Mouse (Mus musculus) Patski (cell line): Measurements from ENCODE around the gene Vwa3b. TPM values are rescaled to one million over a fixed set of nuclear protein-coding genes. Genes with fewer than 3 reads are reported as not detected.

ENCODE experiments used
- ATAC-seq: fragments of 100-300 bp; one replicate; pipeline ENCODE4 v1.8.0; 2021
- CTCF ChIA-PET: fragments of 350-600 bp; sonication (Branson Sonifier 250); formaldehyde crosslinking; loops from one replicate; lab custom pipeline; 2022; ENCODE audit warnings: inconsistent platforms; lab: Charles Lee
- POLR2A ChIA-PET: fragments of 350-600 bp; sonication (Branson Sonifier 250); formaldehyde crosslinking; loops from one replicate; lab custom pipeline; 2022; ENCODE audit warnings: antibody characterized with exemption, inconsistent platforms; lab: Charles Lee
- DNase-seq: peaks from one replicate; pipeline ENCODE4 v3.0.0-alpha.2; 2011; ENCODE audit warnings: low read depth, low spot score
- H3K27me3 ChIP-seq: fragments of 371-371 bp; one replicate; pipeline ENCODE4 v1.5.1; 2021
- CTCF ChIP-seq: fragments of 100-300 bp; IDR thresholded peaks from one replicate; pipeline ENCODE4 v1.5.1; 2021
- in situ Hi-C: fragments of 300-500 bp; cut with MboI; formaldehyde crosslinking; loops from 3 replicates; pipeline ENCODE4 v1.11.1; 2018; ENCODE audit warnings: low pct_unique_long_range_greater_than_20kb, mixed read lengths
- polyA plus RNA-seq: library from polyadenylated mRNA; unstranded; gene quantifications from one replicate; pipeline ENCODE4 v1.2.3, GENCODE M21; 2021

The Vwa3b gene
- polyA plus RNA-seq, 1 experiment from 2014 or later: not detected

DNA sequence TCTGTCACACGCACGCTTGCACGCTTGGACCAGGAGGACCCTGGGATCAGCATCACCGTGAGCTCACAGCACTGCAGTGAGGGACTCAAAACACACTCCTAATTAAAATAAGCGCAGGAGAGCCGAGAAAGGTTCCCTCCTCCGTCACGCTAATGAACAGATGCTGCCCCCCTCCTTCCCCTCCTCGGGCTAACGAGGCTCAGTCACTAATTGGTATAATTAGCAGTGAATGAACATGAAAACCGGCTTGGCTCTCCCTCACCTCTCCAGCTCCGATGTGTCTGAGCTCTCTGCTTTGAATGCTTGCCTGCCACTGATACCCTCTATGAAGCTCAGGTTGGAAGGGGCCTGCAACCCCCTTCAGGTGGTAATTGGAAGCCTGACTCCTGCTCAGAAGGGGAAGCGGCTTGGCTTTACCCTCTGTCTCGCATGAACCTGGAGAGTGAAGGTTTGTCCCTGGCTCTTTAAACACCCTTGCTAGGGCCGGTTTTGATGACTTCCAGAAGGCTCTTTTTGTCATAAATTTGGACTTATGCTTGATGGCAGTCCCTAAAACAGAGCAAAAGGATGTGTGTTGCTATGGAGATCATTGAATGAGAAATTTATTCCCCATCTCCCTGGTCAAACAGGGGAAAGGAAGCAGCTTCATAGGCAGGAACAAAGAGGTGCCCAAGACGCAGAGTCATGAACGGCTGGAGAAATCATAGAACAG is 71.1 kb downstream of the Vwa3b start:
- TF ChIP-seq CTCF: no peak
- ChIA-PET CTCF (no interaction called here), POLR2A (no interaction called here)
- in situ Hi-C loops: no loop called here
- ATAC-seq: no peak
- DNase-seq: no peak
- peaks cover 29% of the 10 kb centered on the region for H3K27me3 ChIP-seq

DNA sequence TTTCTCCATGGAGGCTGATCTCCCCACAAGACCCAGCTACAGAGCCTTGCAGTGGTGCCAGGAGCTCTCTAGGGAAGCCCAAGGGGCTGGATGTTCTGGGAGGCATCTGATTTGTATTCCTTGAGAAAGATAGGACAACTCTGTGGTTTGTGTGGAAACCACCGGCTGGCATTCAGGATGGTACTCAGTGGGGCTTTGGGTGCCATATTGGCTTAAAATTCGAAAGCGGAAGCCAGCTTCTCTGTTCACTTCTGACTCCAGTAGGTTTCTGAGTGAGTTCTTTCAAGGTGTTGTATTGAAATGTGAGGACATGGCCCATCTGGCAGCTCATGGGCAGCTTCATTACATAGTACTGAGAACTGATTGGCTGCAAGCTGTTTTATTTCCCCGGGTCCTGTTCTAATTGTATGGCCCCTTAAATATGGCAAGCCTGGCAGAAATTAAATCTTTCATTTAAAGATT is 71.7 kb downstream of the Vwa3b start:
- DNase-seq (no peak), ATAC-seq (no peak)
- POLR2A ChIA-PET: no interaction called here
- peaks cover 29% of the 10 kb centered on the region for H3K27me3 ChIP-seq
- in situ Hi-C loops: no loop called here
- CTCF ChIA-PET: no interaction called here
- TF ChIP-seq CTCF: no peak

DNA sequence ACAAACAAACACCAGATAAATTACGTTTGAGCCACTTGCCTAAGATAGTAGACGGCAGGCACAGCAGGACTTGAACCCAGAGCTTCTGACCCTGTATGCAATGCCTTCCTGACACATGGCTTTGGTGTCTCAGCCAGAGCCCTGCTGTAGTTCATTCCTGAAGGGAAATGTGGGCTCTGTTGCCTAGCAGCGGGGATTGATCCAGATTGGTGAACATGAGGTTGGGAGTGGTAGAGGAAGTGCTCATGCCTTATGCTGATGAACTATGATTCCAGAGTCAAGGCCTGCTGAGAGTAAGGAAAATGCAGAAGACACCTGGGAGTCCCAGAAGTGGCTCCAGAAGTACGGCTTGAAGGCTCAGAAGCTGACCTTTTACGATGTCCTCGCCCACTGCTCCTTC is 74.0 kb downstream of the Vwa3b start:
- DNase-seq (no peak), ATAC-seq (no peak)
- in situ Hi-C loops: no loop called here
- no peak for TF ChIP-seq CTCF
- peaks cover 23% of the 10 kb centered on the region for H3K27me3 ChIP-seq
- ChIA-PET CTCF (no interaction called here), POLR2A (no interaction called here)

DNA sequence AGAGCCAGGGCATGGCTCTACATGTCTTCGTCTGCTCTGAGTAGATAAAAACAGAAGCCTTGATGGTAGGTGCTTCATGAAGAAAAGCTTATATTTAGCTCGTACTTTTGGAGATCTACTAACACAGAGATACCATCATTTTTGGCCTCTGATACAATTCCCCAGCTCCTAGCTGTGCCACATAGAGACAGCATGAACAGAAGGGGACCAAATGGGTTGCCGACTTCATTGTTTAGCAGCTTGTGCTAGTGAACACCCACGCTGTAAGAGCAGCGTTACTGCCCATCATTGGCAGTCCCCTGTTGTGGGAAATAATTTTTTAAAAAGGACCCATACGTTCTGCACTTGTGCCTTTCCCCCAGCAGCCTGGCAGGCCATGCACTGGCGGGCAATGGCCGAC is 74.6 kb downstream of the Vwa3b start:
- ChIA-PET POLR2A (no interaction called here), CTCF (no interaction called here)
- ATAC-seq: no peak
- in situ Hi-C loops: no loop called here
- no peak for DNase-seq
- H3K27me3 ChIP-seq: peaks cover 19% of the 10 kb centered on the region
- no peak for TF ChIP-seq CTCF

DNA sequence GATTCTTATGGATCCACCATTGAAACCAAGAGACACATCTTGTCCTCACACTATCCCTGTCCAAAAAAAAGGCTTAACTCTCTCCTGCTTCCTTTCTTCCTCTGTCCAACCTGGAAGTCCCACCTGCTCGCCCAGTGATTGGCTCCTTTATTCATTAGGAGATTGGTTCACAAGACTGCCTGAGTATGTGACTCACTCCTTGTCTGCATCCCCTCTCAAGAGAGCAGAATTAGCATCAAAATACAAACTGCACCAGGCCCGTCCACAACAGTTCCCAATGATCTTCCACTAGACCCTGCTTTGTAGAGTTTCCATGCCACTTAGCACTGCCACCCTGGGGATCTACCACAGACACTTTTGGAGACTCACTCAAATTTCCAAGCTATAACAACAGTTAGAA is 75.3 kb downstream of the Vwa3b start:
- no peak for ATAC-seq
- ChIA-PET CTCF (no interaction called here), POLR2A (no interaction called here)
- in situ Hi-C loops: no loop called here
- DNase-seq: no peak
- H3K27me3 ChIP-seq: peaks cover 15% of the 10 kb centered on the region
- no peak for TF ChIP-seq CTCF

DNA sequence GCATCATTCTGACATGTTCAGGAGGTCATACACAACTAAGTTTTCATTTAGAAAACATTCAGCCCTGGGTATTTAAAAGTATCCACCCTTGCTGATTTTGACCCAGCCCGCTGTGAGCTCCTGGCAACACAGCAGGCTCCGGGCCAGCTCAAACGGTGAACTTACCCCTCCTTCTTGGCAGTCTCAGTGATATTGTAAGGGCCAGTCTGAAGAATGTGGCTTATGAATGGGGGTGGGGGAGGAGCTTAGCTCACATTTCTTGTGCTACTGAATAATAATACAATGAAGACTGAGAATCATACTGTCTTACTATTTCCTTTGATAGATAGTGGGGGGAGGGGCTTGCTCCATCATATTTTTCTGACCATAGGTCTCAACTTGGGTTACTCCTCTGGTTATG is 78.8 kb downstream of the Vwa3b start:
- ChIA-PET CTCF (no interaction called here), POLR2A (no interaction called here)
- no peak for TF ChIP-seq CTCF
- peaks cover 19% of the 10 kb centered on the region for H3K27me3 ChIP-seq
- ATAC-seq (no peak), DNase-seq (no peak)
- in situ Hi-C loops: no loop called here

DNA sequence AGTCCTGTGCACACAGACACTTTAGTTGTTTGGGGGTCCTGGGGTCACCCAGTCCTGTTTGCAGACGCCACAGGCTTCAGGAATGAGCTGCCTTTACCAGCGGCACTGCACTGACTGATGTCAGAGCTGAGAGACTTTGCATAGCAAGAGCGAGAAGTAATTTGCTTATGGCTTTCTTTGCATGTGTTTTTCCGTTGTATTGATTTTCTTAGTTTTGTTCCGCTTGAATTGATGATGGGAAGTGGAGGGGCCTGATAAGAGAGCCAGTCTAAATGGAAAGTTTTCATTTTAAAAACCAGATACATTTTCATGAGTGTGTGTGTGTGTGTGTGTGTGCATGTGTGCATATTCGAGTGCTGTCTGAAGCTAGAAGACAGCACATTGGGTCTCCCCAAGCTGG is 87.4 kb downstream of the Vwa3b start:
- ChIA-PET POLR2A (no interaction called here), CTCF (no interaction called here)
- no peak for ATAC-seq
- peaks cover 31% of the 10 kb centered on the region for H3K27me3 ChIP-seq
- DNase-seq: no peak
- in situ Hi-C loops: no loop called here
- no peak for TF ChIP-seq CTCF

DNA sequence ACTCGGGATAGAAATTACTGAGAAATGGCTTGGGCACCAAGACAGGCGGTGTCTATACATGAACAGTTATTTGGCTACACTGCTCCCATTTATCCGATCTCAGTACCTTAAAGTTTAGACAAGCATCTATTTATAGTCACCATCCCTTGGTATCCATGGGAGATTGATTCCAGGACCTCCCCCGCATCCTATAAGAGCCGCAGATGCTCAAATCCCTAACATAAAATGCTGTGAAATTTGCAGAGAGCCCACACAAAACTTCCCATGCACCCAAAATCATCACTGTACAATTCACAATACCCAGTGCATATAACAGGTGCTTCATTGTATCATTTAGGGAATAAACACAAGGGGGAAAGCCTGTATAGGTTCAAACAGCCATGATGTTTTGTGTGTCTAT is 89.5 kb downstream of the Vwa3b start:
- no peak for TF ChIP-seq CTCF
- CTCF ChIA-PET: no interaction called here
- peaks cover 34% of the 10 kb centered on the region for H3K27me3 ChIP-seq
- in situ Hi-C loops: no loop called here
- ATAC-seq (no peak), DNase-seq (no peak)
- POLR2A ChIA-PET: no interaction called here

DNA sequence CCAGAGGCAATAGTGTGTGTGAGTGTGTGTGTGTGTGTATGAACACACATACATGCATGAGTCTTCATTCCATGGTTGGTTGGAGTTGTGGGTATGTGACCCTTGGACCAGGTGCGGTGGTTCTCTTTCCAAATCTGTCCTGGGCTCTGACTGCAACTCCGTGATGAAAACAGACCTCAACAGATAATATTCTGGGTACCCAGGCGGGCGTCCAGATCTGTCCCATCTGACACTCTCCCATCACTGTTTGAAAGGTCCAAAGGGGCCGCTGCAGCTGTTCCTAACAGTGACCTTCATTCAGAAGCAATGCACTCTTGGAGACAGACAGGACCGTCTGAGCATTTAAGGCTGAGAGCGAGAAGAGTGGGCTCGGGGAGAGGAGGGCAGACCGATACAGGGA is 90.2 kb downstream of the Vwa3b start:
- no peak for ATAC-seq

DNA sequence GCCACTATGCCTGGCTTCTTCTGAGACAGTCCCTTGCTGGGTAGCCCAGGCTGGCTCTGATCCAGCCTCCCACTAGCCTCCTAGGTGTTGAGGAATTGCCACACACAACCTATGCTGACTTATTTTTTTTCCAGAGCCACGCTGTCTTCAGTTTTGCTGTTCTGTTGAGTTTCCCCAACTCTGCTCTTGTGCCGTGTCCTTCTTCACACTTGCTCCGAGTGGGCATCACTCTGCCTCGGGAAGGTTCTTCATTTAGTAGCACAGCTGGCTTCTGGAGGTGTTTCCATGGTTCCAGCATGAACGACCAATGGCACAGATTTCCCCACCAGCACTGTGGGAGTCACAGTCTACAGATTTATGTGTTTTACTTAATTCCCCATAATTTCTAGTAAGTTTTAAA is 91.6 kb downstream of the Vwa3b start:
- TF ChIP-seq CTCF: no peak

More for the DNA sequence above, 90.2 kb downstream of the Vwa3b start:
- POLR2A ChIA-PET: no interaction called here
- H3K27me3 ChIP-seq: peaks cover 34% of the 10 kb centered on the region
- in situ Hi-C loops: no loop called here
- TF ChIP-seq CTCF: no peak
- CTCF ChIA-PET: no interaction called here
- no peak for DNase-seq

DNA sequence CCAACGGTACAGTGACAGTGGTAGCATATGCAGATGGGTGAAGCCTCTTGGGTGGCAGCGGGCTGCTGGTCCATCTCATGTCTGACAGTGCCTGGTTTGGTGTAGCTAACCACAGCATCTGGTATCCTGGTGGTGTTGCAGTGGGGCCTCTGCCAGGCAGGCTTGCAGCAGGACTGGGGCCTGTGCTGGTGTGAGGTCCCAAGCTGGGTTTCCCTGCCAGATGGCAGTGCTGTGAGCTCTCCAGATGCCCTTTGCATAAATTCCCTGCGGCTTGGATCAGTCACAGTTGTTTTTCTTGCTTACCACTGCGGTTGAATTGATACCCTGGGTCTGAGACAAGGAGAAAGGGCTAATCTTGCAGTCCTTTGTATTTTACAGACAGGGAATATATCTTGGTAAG is 95.9 kb downstream of the Vwa3b start:
- ATAC-seq (no peak), DNase-seq (no peak)
- ChIA-PET CTCF (no interaction called here), POLR2A (no interaction called here)
- in situ Hi-C loops: no loop called here
- peaks cover 37% of the 10 kb centered on the region for H3K27me3 ChIP-seq
- TF ChIP-seq CTCF: no peak

More for the DNA sequence above, 91.6 kb downstream of the Vwa3b start:
- CTCF ChIA-PET: no interaction called here
- DNase-seq: no peak
- POLR2A ChIA-PET: no interaction called here
- in situ Hi-C loops: no loop called here
- peaks cover 43% of the 10 kb centered on the region for H3K27me3 ChIP-seq
- ATAC-seq: no peak

DNA sequence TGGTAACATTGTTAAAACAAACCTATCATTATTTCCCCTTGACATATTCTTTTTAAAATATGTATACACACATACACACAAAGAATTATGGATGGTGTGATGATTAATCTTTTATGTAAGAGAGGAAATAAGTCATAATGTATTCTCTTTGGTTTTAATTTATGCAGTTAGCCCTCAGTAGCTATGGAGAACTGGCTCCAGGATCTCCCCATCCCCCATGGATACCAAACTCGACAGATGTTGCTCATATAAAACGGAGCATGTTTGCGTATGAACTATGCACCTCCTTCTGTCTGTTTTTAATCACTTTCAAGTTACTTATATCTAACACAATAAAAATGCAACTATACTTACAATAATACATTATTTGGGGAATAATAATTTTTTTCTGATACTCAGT is 96.4 kb downstream of the Vwa3b start:
- ChIA-PET CTCF (no interaction called here), POLR2A (no interaction called here)
- peaks cover 33% of the 10 kb centered on the region for H3K27me3 ChIP-seq
- no peak for TF ChIP-seq CTCF
- ATAC-seq (no peak), DNase-seq (no peak)
- in situ Hi-C loops: no loop called here
